Mouse (Mus musculus): ENCODE data around the gene Nuak1.

DNA sequence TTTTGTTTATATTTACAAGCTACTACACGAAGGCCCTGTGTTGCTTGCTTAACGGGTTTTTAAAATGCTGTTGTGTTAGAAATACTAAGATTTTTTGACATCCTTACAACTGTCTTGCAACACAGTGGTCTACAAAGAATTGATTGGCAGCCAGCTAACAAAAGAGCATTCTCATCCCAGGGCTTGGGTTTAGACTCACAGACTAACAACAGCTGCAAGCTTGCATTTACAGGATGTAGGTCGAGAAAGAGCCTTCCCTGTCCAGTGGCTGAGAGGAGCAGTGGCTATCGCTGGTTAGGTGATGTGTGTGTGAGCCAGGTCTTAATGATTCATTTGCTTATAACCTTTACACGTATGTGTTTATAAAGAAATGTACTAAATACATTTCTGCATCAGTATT, 94.7 kb downstream of the Nuak1 start:
- TF ChIP-seq CTCF (IDR thresholded peaks at IDR 0.05; ENCODE audit: control insufficient read depth, insufficient read depth, low read length) (no peak), POLR2A (IDR thresholded peaks at IDR 0.05; ENCODE audit: borderline replicate concordance, control insufficient read depth, low read depth, low read length) (no peak)
